Mouse (Mus musculus): ENCODE data around the gene Srd5a3.

DNA sequence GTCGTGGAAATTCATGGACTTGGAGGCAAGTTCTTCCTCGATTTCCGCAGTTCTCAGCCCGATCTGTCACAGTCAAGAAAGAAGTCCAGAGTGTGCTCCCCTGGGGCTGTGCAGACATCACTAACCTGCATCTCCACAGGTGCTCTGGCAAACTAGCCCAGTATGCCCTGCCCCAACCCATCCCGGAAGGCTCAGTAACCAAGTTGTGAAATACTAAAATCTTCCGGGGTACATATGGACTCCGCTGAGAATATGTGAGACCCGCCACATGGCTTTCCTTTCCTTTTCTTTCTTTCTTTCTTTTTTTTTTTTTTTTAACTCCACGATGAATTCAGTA, 627 bp downstream of the Srd5a3 start:
- TF ChIP-seq POLR2A (IDR thresholded peaks at IDR 0.05; ENCODE audit: borderline replicate concordance, extremely low read depth, insufficient read depth, insufficient read length, poor library complexity, severe bottlenecking) = no peak
- TF ChIP-seq CTCF (IDR thresholded peaks at IDR 0.05; ENCODE audit: borderline replicate concordance, extremely low read depth, insufficient read depth, insufficient read length) = no peak
